ENCODE assay signal across 8 mouse cellular contexts in the genomic region with DNA sequence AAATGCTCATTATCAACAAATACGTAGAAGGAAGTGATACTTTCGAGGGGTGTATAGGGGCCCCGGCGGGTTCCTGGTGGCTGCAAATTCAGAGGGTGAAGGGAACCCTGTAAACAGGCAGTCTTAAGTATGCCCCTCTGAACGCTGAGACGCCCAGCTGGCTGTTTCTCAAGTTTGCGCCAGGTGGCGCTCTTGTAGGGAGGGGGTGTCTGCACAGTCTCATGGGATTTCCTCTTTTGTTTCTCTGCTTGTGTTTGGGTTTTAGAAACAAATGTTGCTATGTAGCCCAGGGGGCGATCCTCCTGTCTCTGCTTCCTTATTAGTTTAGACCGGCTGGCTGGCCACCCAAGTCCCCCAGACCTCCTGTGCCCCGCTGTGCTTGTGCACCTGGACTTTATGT. TPM values are rescaled to one million over a fixed set of nuclear protein-coding genes. Genes with fewer than 3 reads are reported as not detected.
A peak's percentile ranks its signal among the peaks of the same experiment; 100 is the strongest.
DNase-seq lines count a peak whose midpoint lies in the region; ATAC-seq and TF ChIP-seq lines count a peak whose summit lies in the region.

No protein-coding gene starts in this region.

- 0 out of 2 replicates have a peak, but pooled peaks cover 2% of the 10 kb centered on the region for H3K9me3 ChIP-seq in kidney, embryonic 14.5 days (ENCODE audit: control insufficient read depth, low read length)
- H3K9me3 ChIP-seq in limb, embryonic 11.5 days (ENCODE audit: control insufficient read depth, low read length), result no peaks in the 10 kb centered on the region
- H3K9me3 ChIP-seq in neural tube, embryonic 11.5 days (ENCODE audit: control insufficient read depth, low read length), result no peaks in the 10 kb centered on the region

- 37% methylated on average over 11 of the region's 11 CpGs for WGBS in kidney, adult 2 months
- whole genome bisulfite sequencing in kidney, embryonic 14.5 days, result 26% methylated on average over 11 of the region's 11 CpGs
- 26% methylated on average over 11 of the region's 11 CpGs for WGBS in limb, embryonic 11.5 days
- 30% methylated on average over 11 of the region's 11 CpGs for WGBS in neural tube, embryonic 11.5 days
- 12% methylated on average over 11 of the region's 11 CpGs for WGBS in thymus, adult 2 months

- no peaks in the 10 kb centered on the region for H3K4me1 ChIP-seq in kidney, adult 2 months (ENCODE audit: control insufficient read depth, insufficient read depth, low read length)
- H3K4me1 ChIP-seq in kidney, embryonic 14.5 days (ENCODE audit: control insufficient read depth, insufficient read depth, low read length), result no peaks in the 10 kb centered on the region
- H3K4me1 ChIP-seq in limb, embryonic 11.5 days (ENCODE audit: control insufficient read depth, insufficient read depth, low read length), result no peaks in the 10 kb centered on the region
- no peaks in the 10 kb centered on the region for H3K4me1 ChIP-seq in neural tube, embryonic 11.5 days (ENCODE audit: control insufficient read depth, insufficient read depth, low read length)
- no peaks in the 10 kb centered on the region; the same call in 1 of the 2 replicates for H3K4me1 ChIP-seq in thymus, adult 2 months (replicated peaks; ENCODE audit: control insufficient read depth, insufficient read depth, low read length)

- no peaks in the 10 kb centered on the region for H3K36me3 ChIP-seq in kidney, adult 2 months (ENCODE audit: control insufficient read depth, insufficient read depth, low read length)
- H3K36me3 ChIP-seq in kidney, embryonic 14.5 days (ENCODE audit: control insufficient read depth, insufficient read depth, low read length), result no peaks in the 10 kb centered on the region
- H3K36me3 ChIP-seq in limb, embryonic 11.5 days (ENCODE audit: control insufficient read depth, insufficient read depth, low read length), result no peaks in the 10 kb centered on the region
- H3K36me3 ChIP-seq in neural tube, embryonic 11.5 days (ENCODE audit: control insufficient read depth, insufficient read depth, low read length), result no peaks in the 10 kb centered on the region
- H3K36me3 ChIP-seq in thymus, adult 2 months (ENCODE audit: control insufficient read depth, insufficient read depth, low read length), result no peaks in the 10 kb centered on the region

- H3K4me2 ChIP-seq in kidney, embryonic 14.5 days (replicated peaks; ENCODE audit: low read depth, low read length), result no peak overlapping the region
- H3K4me2 ChIP-seq in limb, embryonic 11.5 days (ENCODE audit: low read depth, severe bottlenecking), result no peak overlapping the region
- H3K4me2 ChIP-seq in neural tube, embryonic 11.5 days (ENCODE audit: low read depth), result no peak overlapping the region

- peak; percentile 20 for DNase-seq in kidney, adult 2 months
- DNase-seq in WW6 (ENCODE audit: low read depth, low spot score), result peak; percentile 73
- peak; percentile 53 to 62 for DNase-seq in heart, postnatal 36 days
- peak; percentile 61 for DNase-seq in limb, embryonic 11.5 days (ENCODE audit: low spot score)
- DNase-seq in neural tube, embryonic 11.5 days (ENCODE audit: low spot score), result peak; percentile 58
- peak; percentile 76 for DNase-seq in thymus, adult 2 months

- TF ChIP-seq POLR2A in kidney, adult 2 months (IDR thresholded peaks at IDR 0.05; ENCODE audit: low read depth, low read length), result no peak
- no peak for TF ChIP-seq POLR2A in thymus, adult 2 months (IDR thresholded peaks at IDR 0.05; ENCODE audit: control insufficient read depth, extremely low read depth, insufficient read depth, low read length, poor library complexity)

- no peak overlapping the region for H3K4me3 ChIP-seq in kidney, adult 2 months (ENCODE audit: insufficient read depth, low read depth, low read length)
- H3K4me3 ChIP-seq in kidney, embryonic 14.5 days (ENCODE audit: low read length), result no peak overlapping the region
- no peak overlapping the region for H3K4me3 ChIP-seq in limb, embryonic 11.5 days (ENCODE audit: low read depth, low read length)
- no peak overlapping the region for H3K4me3 ChIP-seq in neural tube, embryonic 11.5 days (ENCODE audit: low read depth, low read length)
- H3K4me3 ChIP-seq in thymus, adult 2 months (ENCODE audit: control insufficient read depth, insufficient read depth, low read length), result no peak overlapping the region

- no peak overlapping the region for H3K9ac ChIP-seq in kidney, embryonic 14.5 days (ENCODE audit: low read depth, low read length)
- no peak overlapping the region for H3K9ac ChIP-seq in limb, embryonic 11.5 days (ENCODE audit: low read length)
- H3K9ac ChIP-seq in neural tube, embryonic 11.5 days (ENCODE audit: low read length), result no peak overlapping the region

- H3K27ac ChIP-seq in kidney, adult 2 months (ENCODE audit: insufficient read depth, low read depth, low read length), result no peak overlapping the region
- H3K27ac ChIP-seq in kidney, embryonic 14.5 days (ENCODE audit: low read depth, low read length), result no peak overlapping the region
- no peak overlapping the region for H3K27ac ChIP-seq in limb, embryonic 11.5 days (replicated peaks; ENCODE audit: low read depth, low read length)
- H3K27ac ChIP-seq in neural tube, embryonic 11.5 days (ENCODE audit: low read depth, low read length), result no peak overlapping the region
- H3K27ac ChIP-seq in thymus, adult 2 months (ENCODE audit: control insufficient read depth, insufficient read depth, low read length), result no peak overlapping the region

- intact Hi-C loops in heart, postnatal 36 days (cut with DNase I), result loop anchor here (1.0 to 2.0 kb wide), 2 partner anchors 73 to 128 kb away; no protein-coding TSS in a partner anchor

- no peak for ATAC-seq in kidney, embryonic 14.5 days (ENCODE audit: low FRiP score, low TSS enrichment)
- ATAC-seq in erythroblast, adult 5-6 weeks (replicated peaks; ENCODE audit: low FRiP score, poor library complexity, severe bottlenecking), result peak; percentile 60
- ATAC-seq in limb, embryonic 11.5 days (ENCODE audit: insufficient number of reproducible peaks, low FRiP score, low TSS enrichment, low read depth), result no peak
- no peak for ATAC-seq in neural tube, embryonic 11.5 days (ENCODE audit: insufficient read depth, low FRiP score, low TSS enrichment)

- H3K27me3 ChIP-seq in kidney, adult 2 months (replicated peaks; ENCODE audit: control insufficient read depth, insufficient read depth, low read length), result no peaks in the 10 kb centered on the region
- no peaks in the 10 kb centered on the region for H3K27me3 ChIP-seq in kidney, embryonic 14.5 days (ENCODE audit: control insufficient read depth, insufficient read depth, low read length)
- H3K27me3 ChIP-seq in limb, embryonic 11.5 days (ENCODE audit: control insufficient read depth, insufficient read depth, low read length), result no peaks in the 10 kb centered on the region
- H3K27me3 ChIP-seq in neural tube, embryonic 11.5 days (ENCODE audit: control insufficient read depth, insufficient read depth, low read length), result no peaks in the 10 kb centered on the region
- H3K27me3 ChIP-seq in thymus, adult 2 months (ENCODE audit: control insufficient read depth, insufficient read depth, low read length), result no peaks in the 10 kb centered on the region

- TF ChIP-seq CTCF in kidney, adult 2 months (conservative IDR thresholded peaks at IDR 0.05; ENCODE audit: insufficient read depth, insufficient read length, low read depth, low read length), result peak; percentile 65
- TF ChIP-seq CTCF in thymus, adult 2 months (IDR thresholded peaks at IDR 0.05; ENCODE audit: borderline replicate concordance, control insufficient read depth, extremely low read depth, insufficient read depth, low read length, poor library complexity), result peak; percentile 79

RNA-seq across cellular contexts. Expression of a gene that starts 29.3 kb away (rescaled TPM):
- 20.6 and 21.0 TPM in 2 replicates for polyA plus RNA-seq in kidney, adult 2 months (2012; rRNA removed)
- 16.9 and 25.2 TPM in 2 replicates for polyA plus RNA-seq in kidney, embryonic 14.5 days (2014; fragmentation: Nextera tagmentation; extraction: Ambion mirVana)
- total RNA-seq in erythroblast, adult 5-6 weeks (2015; ENCODE audit: low replicate concordance), result 7.1 and 13.2 TPM in 2 replicates
- 3.1 and 7.1 TPM in 2 replicates for total RNA-seq in erythroblast, adult 5-6 weeks (2017; ENCODE audit: low replicate concordance)
- 1 to 10 TPM; 8.0 to 9.2 TPM for total RNA-seq in heart, postnatal 36 days (2021)
- 22.5 and 26.0 TPM in 2 replicates for polyA plus RNA-seq in limb, embryonic 11.5 days (2014; fragmentation: Nextera tagmentation; extraction: Ambion mirVana)
- polyA plus RNA-seq in neural tube, embryonic 11.5 days (2014; fragmentation: Nextera tagmentation; extraction: Ambion mirVana), result 34.4 and 36.4 TPM in 2 replicates
- 30.5 and 30.6 TPM in 2 replicates for polyA plus RNA-seq in thymus, adult 2 months (2012; rRNA removed)

RNA-seq across cellular contexts. Expression of a gene that starts 31.6 kb away (rescaled TPM):
- polyA plus RNA-seq in kidney, adult 2 months (2012; rRNA removed), result 4.3 and 5.4 TPM in 2 replicates
- polyA plus RNA-seq in kidney, embryonic 14.5 days (2014; fragmentation: Nextera tagmentation; extraction: Ambion mirVana), result 51.7 and 51.8 TPM in 2 replicates
- total RNA-seq in erythroblast, adult 5-6 weeks (2015; ENCODE audit: low replicate concordance), result 19.2 and 51.7 TPM in 2 replicates
- total RNA-seq in erythroblast, adult 5-6 weeks (2017; ENCODE audit: low replicate concordance), result 5.2 and 9.8 TPM in 2 replicates
- 1 to 10 TPM; 4.1 to 4.4 TPM for total RNA-seq in heart, postnatal 36 days (2021)
- 36.7 and 40.5 TPM in 2 replicates for polyA plus RNA-seq in limb, embryonic 11.5 days (2014; fragmentation: Nextera tagmentation; extraction: Ambion mirVana)
- polyA plus RNA-seq in neural tube, embryonic 11.5 days (2014; fragmentation: Nextera tagmentation; extraction: Ambion mirVana), result 30.8 and 35.3 TPM in 2 replicates
- 19.1 and 21.0 TPM in 2 replicates for polyA plus RNA-seq in thymus, adult 2 months (2012; rRNA removed)

RNA-seq across cellular contexts. Expression of a gene that starts 48.8 kb away (rescaled TPM):
- 0.45 and 0.66 TPM in 2 replicates for polyA plus RNA-seq in kidney, adult 2 months (2012; rRNA removed)
- polyA plus RNA-seq in kidney, embryonic 14.5 days (2014; fragmentation: Nextera tagmentation; extraction: Ambion mirVana), result 2.1 and 3.3 TPM in 2 replicates
- total RNA-seq in erythroblast, adult 5-6 weeks (2015; ENCODE audit: low replicate concordance), result not detected in 2 replicates
- not detected in 2 replicates for total RNA-seq in erythroblast, adult 5-6 weeks (2017; ENCODE audit: low replicate concordance)
- 1 to 10 TPM in 1 of 2 experiments, under 1 TPM in 1; 0.92 to 1.1 TPM for total RNA-seq in heart, postnatal 36 days (2021)
- polyA plus RNA-seq in limb, embryonic 11.5 days (2014; fragmentation: Nextera tagmentation; extraction: Ambion mirVana), result 0.33 and 0.35 TPM in 2 replicates
- polyA plus RNA-seq in neural tube, embryonic 11.5 days (2014; fragmentation: Nextera tagmentation; extraction: Ambion mirVana), result 1.7 and 2.1 TPM in 2 replicates
- polyA plus RNA-seq in thymus, adult 2 months (2012; rRNA removed), result 0.70 and 0.82 TPM in 2 replicates

Comparison
In these comparisons a context has a peak if more than half of its experiments do, and no peak if none do; other contexts are left out.
1. DNase-seq: peak in every context shown above with its lines; median percentile 76 in thymus, adult 2 months; 73 in WW6; 61 in limb, embryonic 11.5 days; 58 in neural tube, embryonic 11.5 days; 58 in heart, postnatal 36 days; 20 in kidney, adult 2 months.